Mouse (Mus musculus) embryo, embryonic 9.5 days (tissue): ENCODE results near the gene Gm8265.
"Not testable (repeated sequence)": the region's sequence is repeated elsewhere in the genome, so short reads cannot be mapped to it uniquely, and the experiment has no call there.

ENCODE experiments used
- DNase-seq: peaks from one replicate; pipeline ENCODE4 v3.0.0-alpha.2; 2017; ENCODE audit errors: extremely low spot score

Gene Gm8265

GRCm38 (mm10) chr14:5632928-5633327 is at the start of gene Gm8265:
Gene Gm8265 (minus strand): TSS chr14:5633028.
- not testable (repeated sequence) for DNase-seq
